Mouse (Mus musculus) cortical plate, adult 2 months (tissue): ENCODE measurements around the gene Krt34.

Source experiments
- CTCF ChIP-seq: fragments of 200-500 bp; IDR thresholded peaks from 2 replicates; pipeline ENCODE4 v1.5.1; 2011; ENCODE audit warnings: mild to moderate bottlenecking, control low read depth, low read length; ENCODE audit not compliant: insufficient read depth; ENCODE audit errors: extremely low read depth
- POLR2A ChIP-seq: fragments of 200-500 bp; IDR thresholded peaks from 2 replicates; pipeline ENCODE4 v1.6.1; 2011; ENCODE audit warnings: mild to moderate bottlenecking, low read length, control low read depth; ENCODE audit not compliant: insufficient read depth; ENCODE audit errors: extremely low read depth

GRCm38 (mm10) chr11:100004846-100005245 is 36.5 kb downstream of the Krt34 start:
- TF ChIP-seq CTCF: peak; percentile 71
- TF ChIP-seq POLR2A: no peak
